Mouse (Mus musculus): Measurements from ENCODE around the gene Iglon5. TPM values are rescaled to one million over a fixed set of nuclear protein-coding genes. Genes with fewer than 3 reads are reported as not detected.

Gene Iglon5
- polyA plus RNA-seq, 1 experiment from 2014 or later, result 0.15 TPM

DNA sequence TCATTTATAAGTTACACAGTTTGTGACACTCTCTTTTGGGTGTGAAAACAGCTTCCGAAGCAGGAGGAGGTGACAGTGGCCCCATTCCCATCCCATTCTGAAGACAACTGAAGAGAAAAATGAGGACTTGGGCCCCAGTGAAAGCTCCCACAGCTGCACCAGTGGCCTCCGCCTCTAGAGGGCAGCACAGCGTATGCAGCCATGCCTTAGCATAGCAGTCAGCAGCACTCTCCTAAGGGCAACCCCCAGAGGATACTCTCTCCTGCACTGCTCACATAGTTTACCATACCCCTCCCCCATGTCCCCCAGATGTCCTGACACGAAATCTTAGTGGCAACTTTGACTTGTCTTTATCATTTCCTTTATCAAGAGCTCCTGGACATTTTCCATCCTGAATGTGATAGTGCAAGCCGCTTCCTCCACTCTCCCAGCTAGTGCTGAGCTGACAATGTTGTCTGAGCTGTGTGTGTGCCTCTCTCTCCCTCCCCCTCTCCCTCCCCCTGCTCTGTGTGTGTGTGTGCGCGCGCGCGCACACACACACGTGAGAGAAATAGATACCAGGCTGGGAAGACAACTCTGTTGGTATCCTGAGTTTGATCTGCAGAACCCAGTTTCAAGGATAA, 66.8 kb downstream of the Iglon5 start:
- Histone ChIP-seq H3K27me3 (ENCODE audit: control insufficient read depth, insufficient read depth, low read depth, low read length) (no peaks in the 10 kb centered on the region), H3K9me3 (ENCODE audit: control insufficient read depth, low read length) (no peaks in the 10 kb centered on the region), H3K9ac (ENCODE audit: low read length) (no peak overlapping the region), H3K4me1 (replicated peaks; ENCODE audit: control insufficient read depth, insufficient read depth, low read length) (no peaks in the 10 kb centered on the region), H3K36me3 (ENCODE audit: control insufficient read depth, insufficient read depth, low read length) (no peaks in the 10 kb centered on the region), H3K4me2 (ENCODE audit: low read depth, low read length) (no peak overlapping the region; the same call in 1 of the 2 replicates), H3K4me3 (ENCODE audit: low read length) (no peak overlapping the region), H3K27ac (ENCODE audit: low read length) (no peak overlapping the region)
- 12% methylated on average over 11 of the region's 11 CpGs for WGBS
- ATAC-seq (ENCODE audit: low read depth), result peak; percentile 86

Small RNAs within 50 kb of the gene (microRNA-seq; reads per million reads assigned to microRNA genes)
- gene Mir7051, result 0.79 reads per million

Other genes with a start within 250 kb of the Iglon5 start
- 13.1 and 15.8 TPM in 2 replicates for gene Zfp715, start 176.8 kb downstream of the Iglon5 start, polyA plus RNA-seq (2015; fragmentation: Nextera tagmentation; extraction: Ambion mirVana)
- gene Siglecf, start 138.7 kb downstream of the Iglon5 start, polyA plus RNA-seq (2015; fragmentation: Nextera tagmentation; extraction: Ambion mirVana), result 0.14 and 0.23 TPM in 2 replicates
- 0.25 and 0.48 TPM in 2 replicates for gene Siglecg, start 81.9 kb downstream of the Iglon5 start, polyA plus RNA-seq (2015; fragmentation: Nextera tagmentation; extraction: Ambion mirVana)
- gene Lim2, start 62.4 kb downstream of the Iglon5 start, polyA plus RNA-seq (2015; fragmentation: Nextera tagmentation; extraction: Ambion mirVana), result not detected in 2 replicates
- 3.1 and 5.2 TPM in 2 replicates for gene Nkg7, start 53.0 kb downstream of the Iglon5 start, polyA plus RNA-seq (2015; fragmentation: Nextera tagmentation; extraction: Ambion mirVana)
- not detected in 2 replicates for gene Cldnd2, start 49.3 kb downstream of the Iglon5 start, polyA plus RNA-seq (2015; fragmentation: Nextera tagmentation; extraction: Ambion mirVana)
- 348 and 368 TPM in 2 replicates for gene Etfb, start 46.0 kb downstream of the Iglon5 start, polyA plus RNA-seq (2015; fragmentation: Nextera tagmentation; extraction: Ambion mirVana)
- 0.49 TPM in 1 of 2 replicates, not detected in the other for gene Gm45233, start 45.9 kb downstream of the Iglon5 start, polyA plus RNA-seq (2015; fragmentation: Nextera tagmentation; extraction: Ambion mirVana)
- 2.8 and 3.7 TPM in 2 replicates for gene Vsig10l, start 26.9 kb downstream of the Iglon5 start, polyA plus RNA-seq (2015; fragmentation: Nextera tagmentation; extraction: Ambion mirVana)
- gene 4931406B18Rik, start 15.9 kb upstream of the Iglon5 start, polyA plus RNA-seq (2015; fragmentation: Nextera tagmentation; extraction: Ambion mirVana), result not detected in 2 replicates
- gene Cd33, start 54.4 kb upstream of the Iglon5 start, polyA plus RNA-seq (2015; fragmentation: Nextera tagmentation; extraction: Ambion mirVana), result 2.2 and 2.3 TPM in 2 replicates
- gene Zfp658, start 72.2 kb upstream of the Iglon5 start, polyA plus RNA-seq (2015; fragmentation: Nextera tagmentation; extraction: Ambion mirVana), result 4.3 TPM in 2 replicates
- gene Zfp719, start 89.5 kb upstream of the Iglon5 start, polyA plus RNA-seq (2015; fragmentation: Nextera tagmentation; extraction: Ambion mirVana), result 14.1 and 15.8 TPM in 2 replicates
- 0.41 and 0.80 TPM in 2 replicates for gene Zfp819, start 117.1 kb upstream of the Iglon5 start, polyA plus RNA-seq (2015; fragmentation: Nextera tagmentation; extraction: Ambion mirVana)
- gene Ceacam18, start 144.6 kb upstream of the Iglon5 start, polyA plus RNA-seq (2015; fragmentation: Nextera tagmentation; extraction: Ambion mirVana), result not detected in 2 replicates
- gene Siglece, start 170.1 kb upstream of the Iglon5 start, polyA plus RNA-seq (2015; fragmentation: Nextera tagmentation; extraction: Ambion mirVana), result 1.2 and 2.2 TPM in 2 replicates
- gene Ctu1, start 181.9 kb upstream of the Iglon5 start, polyA plus RNA-seq (2015; fragmentation: Nextera tagmentation; extraction: Ambion mirVana), result 13.0 and 13.1 TPM in 2 replicates
- gene Klk14, start 200.3 kb upstream of the Iglon5 start, polyA plus RNA-seq (2015; fragmentation: Nextera tagmentation; extraction: Ambion mirVana), result not detected in 2 replicates
- 3.9 and 5.5 TPM in 2 replicates for gene Klk13, start 222.5 kb upstream of the Iglon5 start, polyA plus RNA-seq (2015; fragmentation: Nextera tagmentation; extraction: Ambion mirVana)

All from lung, embryonic 16.5 days (tissue).